Mouse (Mus musculus): ENCODE measurements at regions not wholly inside any gene's neighbourhood (a gene's known extent, or its start where the extent isn't known, plus 50 kb on each side); places are given as distances from the start of the nearest gene placed in this dataset.

- no peak for ATAC-seq (ENCODE audit: low FRiP score, low read depth)
These were observed 63.6 kb upstream of the Fam98a start for GRCm38 (mm10) chr17:75615335-75615734.

GRCm38 (mm10) chr17:75603417-75604086 lies 51.8 kb upstream of the Fam98a start:
- WGBS: 7% methylated on average over 4 of the region's 4 CpGs
- no peaks in the 10 kb centered on the region for H3K27me3 ChIP-seq
- no peaks in the 10 kb centered on the region for H3K9me3 ChIP-seq
- H3K4me3 ChIP-seq: no peak overlapping the region
- no peak overlapping the region for H3K4me2 ChIP-seq (replicated peaks)
- H3K9ac ChIP-seq: no peak overlapping the region
- no peak for ATAC-seq (ENCODE audit: low FRiP score, low read depth)
- H3K27ac ChIP-seq: no peak overlapping the region
- H3K4me1 ChIP-seq: no peaks in the 10 kb centered on the region
- H3K36me3 ChIP-seq: no peaks in the 10 kb centered on the region

More at GRCm38 (mm10) chr17:75615335-75615734, 63.6 kb upstream of the Fam98a start:
- Histone ChIP-seq H3K9ac (no peak overlapping the region), H3K27me3 (no peaks in the 10 kb centered on the region), H3K36me3 (no peaks in the 10 kb centered on the region), H3K9me3 (no peaks in the 10 kb centered on the region), H3K4me3 (no peak overlapping the region), H3K27ac (no peak overlapping the region), H3K4me1 (no peaks in the 10 kb centered on the region), H3K4me2 (replicated peaks) (no peak overlapping the region)
- 84% methylated on average over 2 of the region's 2 CpGs for whole genome bisulfite sequencing
